Mouse (Mus musculus) CD8-positive naive resting alpha-beta T cell, adult 2 months (primary cell): ENCODE measurements around the gene Hsd17b14.
A peak's percentile ranks its signal among the peaks of the same experiment; 100 is the strongest.
"Not testable (repeated sequence)": the region's sequence is repeated elsewhere in the genome, so short reads cannot be mapped to it uniquely, and the experiment has no call there.

ENCODE experiments used
- DNase-seq, 2 experiments: peaks; one replicate each; pipeline ENCODE4 v3.0.0; 2022; ENCODE audit warnings: low read depth in 2 of 2, low spot score in 2 of 2

Hsd17b14 gene

GRCm38 (mm10) chr7:45527169-45527568 lies 27.5 kb upstream of the Hsd17b14 start:
- not testable (repeated sequence) for DNase-seq

GRCm38 (mm10) chr7:45529461-45529860 lies 25.2 kb upstream of the Hsd17b14 start:
- no peak for DNase-seq

- no peak for DNase-seq
These were observed 24.1 kb upstream of the Hsd17b14 start for GRCm38 (mm10) chr7:45530643-45531042.

GRCm38 (mm10) chr7:45535676-45536075 lies 19.0 kb upstream of the Hsd17b14 start:
- no peak for DNase-seq

GRCm38 (mm10) chr7:45537602-45538001 lies 17.1 kb upstream of the Hsd17b14 start:
- no peak for DNase-seq

GRCm38 (mm10) chr7:45538163-45539041 lies 16.3 kb upstream of the Hsd17b14 start:
- DNase-seq: no peak

- DNase-seq: no peak
These were observed 15.6 kb upstream of the Hsd17b14 start for GRCm38 (mm10) chr7:45539095-45539494.

DNA sequence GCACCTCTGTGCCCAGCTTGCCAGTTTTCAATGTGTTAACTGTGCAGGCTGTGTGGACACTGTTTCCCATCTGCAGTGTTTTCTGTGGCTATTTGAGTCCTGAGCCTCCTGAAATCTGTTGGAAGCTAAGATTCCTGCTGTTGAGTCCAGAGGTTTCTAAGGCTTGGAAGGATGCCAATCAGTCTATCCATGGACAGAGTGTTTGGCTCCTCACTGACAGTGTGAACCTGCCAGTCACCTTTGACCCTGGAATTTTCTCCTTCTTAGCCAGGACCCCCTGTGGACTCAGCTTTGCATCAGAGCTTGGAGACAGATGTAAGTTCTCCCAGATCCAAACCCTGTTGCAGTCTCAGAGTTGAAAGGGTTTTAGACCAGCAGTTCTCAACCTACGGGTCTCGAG lies 14.5 kb upstream of the Hsd17b14 start:
- DNase-seq: no peak

DNA sequence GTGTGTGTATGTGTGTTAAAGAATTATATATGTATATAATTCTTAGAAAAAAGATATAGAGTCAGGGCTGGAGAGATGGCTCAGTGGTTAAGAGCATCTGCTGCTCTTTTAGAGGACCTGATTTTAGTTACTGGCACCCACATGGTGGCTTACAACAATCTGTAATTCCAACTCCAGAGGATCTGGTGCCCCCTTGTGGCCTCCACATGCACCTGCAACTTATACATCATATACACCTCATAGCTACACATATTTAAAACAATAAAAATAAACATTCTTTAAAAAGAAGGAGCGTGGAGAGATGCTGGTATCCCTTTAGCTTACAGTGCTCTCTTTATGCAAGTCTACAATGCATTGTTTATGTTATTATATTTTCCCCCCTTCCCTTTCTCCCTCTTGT lies 10.2 kb upstream of the Hsd17b14 start:
- DNase-seq: no peak

DNA sequence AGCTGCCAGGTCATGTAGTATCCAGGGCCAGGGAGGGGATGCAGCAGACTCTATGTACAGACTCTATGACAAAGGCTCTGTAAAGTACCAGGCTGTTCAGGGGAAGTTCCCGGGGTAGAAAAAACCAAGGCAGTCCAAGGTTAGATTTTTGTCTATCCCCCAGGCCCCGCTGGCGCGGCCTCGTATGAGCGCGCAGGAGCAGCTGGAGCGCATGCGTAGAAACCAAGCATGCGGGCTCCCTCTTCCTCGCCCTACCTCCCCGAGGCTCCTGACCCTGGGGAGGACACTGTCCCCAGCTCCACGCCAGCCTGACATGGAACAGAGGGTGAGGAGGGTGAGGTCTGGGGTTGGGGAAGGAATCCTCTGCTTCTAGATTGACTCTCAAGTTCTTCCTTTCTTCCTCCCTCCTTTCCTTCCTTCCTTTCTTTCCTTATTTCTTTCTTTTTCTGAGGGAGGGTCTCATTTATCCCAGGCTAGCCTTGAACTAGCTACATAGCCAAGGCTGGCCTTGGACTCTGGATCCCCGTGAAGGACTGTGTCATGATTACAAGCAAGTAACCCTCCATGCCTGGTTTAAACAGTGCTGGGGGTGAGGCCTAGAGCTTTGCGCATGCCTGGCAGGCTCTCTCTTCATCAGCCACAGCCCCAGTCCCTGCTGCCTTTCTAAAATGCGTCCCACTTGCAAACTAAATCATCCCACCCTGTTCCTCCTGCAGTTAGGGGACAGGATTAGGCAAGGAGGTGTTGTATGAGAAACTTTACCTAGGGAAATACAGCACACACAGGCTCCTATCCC lies 4.9 kb upstream of the Hsd17b14 start:
- DNase-seq: no peak

DNA sequence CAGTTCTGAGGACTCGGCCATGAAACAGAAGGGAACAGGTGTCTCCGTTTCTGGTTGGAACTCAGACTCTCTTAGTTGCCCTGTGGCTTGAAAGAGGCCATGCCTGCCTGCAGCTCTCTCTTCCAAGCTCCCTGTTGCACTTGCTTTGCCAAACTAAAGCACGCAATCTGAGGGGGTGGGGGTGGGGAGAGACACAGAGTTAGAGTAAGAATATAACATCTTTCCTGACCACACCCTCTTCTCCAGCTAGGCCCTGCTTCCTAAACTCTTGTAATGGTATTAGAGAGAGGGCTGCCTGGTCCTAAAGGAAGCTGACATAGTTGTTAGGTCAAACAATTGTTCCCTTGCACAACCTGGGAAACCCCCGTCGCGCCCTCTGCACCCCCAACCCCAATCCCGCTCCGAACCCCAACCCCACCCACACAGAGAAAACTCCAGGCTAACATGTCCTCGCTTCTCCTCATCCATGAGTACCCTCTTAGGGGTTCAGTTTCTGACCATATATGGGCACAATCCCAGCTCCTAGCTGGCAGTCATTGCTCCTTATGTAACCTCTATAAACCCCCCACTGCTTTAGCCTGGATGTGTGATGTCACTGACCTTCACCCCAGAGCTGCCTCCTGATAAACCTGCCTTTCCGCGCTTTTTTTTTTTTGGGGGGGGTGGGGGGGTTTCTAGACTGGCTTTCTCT lies 3.7 kb upstream of the Hsd17b14 start:
- no peak for DNase-seq

DNA sequence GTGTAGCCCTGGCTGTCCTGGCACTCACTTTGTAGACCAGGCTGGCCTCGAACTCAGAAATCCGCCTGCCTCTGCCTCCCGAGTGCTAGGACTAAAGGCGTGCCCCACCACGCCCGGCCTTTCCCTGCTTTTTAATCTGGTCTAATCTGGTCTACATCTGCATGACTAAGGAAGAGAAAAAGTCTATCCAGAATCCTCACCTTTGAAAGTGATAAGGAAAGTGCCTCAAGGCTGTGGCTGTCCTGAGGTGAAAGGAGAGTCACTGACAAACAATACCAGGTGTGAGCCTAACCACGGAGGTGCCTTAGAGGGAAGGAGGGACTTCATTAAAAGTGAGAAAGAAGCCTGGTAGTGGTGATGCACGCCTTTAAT lies 3.2 kb upstream of the Hsd17b14 start:
- DNase-seq: no peak

- DNase-seq: no peak
These were observed 1.2 kb upstream of the Hsd17b14 start for GRCm38 (mm10) chr7:45553519-45553918.

GRCm38 (mm10) chr7:45553990-45554389 lies 703 bp upstream of the Hsd17b14 start:
- no peak for DNase-seq

- DNase-seq: peak; percentile 63 to 76
These were observed 1.1 kb downstream of the Hsd17b14 start for GRCm38 (mm10) chr7:45555787-45556186.

DNA sequence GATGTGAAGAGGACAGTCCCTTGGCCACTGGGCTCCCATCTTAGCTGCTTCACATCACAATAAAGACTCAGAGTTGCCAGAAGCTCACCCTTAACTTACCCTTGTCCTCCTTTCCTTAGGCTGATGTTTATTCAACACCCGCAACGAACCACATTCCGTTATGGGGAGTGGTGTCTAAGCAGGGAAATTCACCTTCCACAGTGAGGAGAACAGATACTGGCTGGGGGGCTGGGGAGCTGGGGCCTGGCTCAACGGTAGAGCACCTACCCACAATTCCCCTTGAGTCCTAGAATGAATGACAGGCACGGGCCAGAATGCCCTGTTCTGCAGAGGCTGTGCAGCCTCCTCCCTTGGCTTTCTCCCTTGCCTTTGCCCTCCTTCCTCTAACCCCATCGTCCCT lies 4.2 kb downstream of the Hsd17b14 start:
- no peak for DNase-seq

GRCm38 (mm10) chr7:45560241-45560640 lies 5.5 kb downstream of the Hsd17b14 start:
- DNase-seq: no peak

- peak; percentile 72 to 86 for DNase-seq
These were observed 6.3 kb downstream of the Hsd17b14 start for GRCm38 (mm10) chr7:45560843-45561623.

- DNase-seq: no peak
These were observed 7.2 kb downstream of the Hsd17b14 start for GRCm38 (mm10) chr7:45561624-45562520.

- no peak for DNase-seq
These were observed 10.1 kb downstream of the Hsd17b14 start for GRCm38 (mm10) chr7:45564811-45565210.
